Mouse (Mus musculus): ENCODE measurements around the gene Arsb. TPM values are rescaled to one million over a fixed set of nuclear protein-coding genes. Genes with fewer than 3 reads are reported as not detected.

The Arsb gene
- polyA plus RNA-seq, 1 experiment from 2014 or later: 8.1 TPM

DNA sequence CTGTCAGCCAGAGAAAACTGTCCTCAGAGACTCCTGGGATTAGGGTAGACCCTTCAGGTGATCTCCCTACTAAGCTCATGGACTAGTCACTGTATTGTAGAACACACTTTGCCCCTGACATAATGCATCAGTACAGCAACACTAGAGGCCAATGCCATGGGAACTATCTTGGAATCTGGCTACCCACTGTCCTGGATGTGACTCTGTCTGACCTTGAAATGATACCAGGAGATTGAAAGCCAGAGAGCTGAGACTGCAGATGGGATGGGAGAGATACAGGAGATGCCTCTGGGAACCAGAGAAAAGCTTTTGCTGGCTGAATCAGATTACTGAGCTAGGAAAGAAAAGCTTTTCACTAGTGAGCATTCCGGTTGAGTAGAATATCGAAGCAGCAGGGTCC lies 130.7 kb downstream of the Arsb start:
- H3K4me3 ChIP-seq: no peak overlapping the region
- H3K36me3 ChIP-seq: no peaks in the 10 kb centered on the region
- H3K27me3 ChIP-seq: no peaks in the 10 kb centered on the region
- no peaks in the 10 kb centered on the region for H3K4me1 ChIP-seq
- no peak overlapping the region for H3K27ac ChIP-seq (replicated peaks)
- no peak overlapping the region for H3K9ac ChIP-seq (replicated peaks)
- no peak overlapping the region for H3K4me2 ChIP-seq (replicated peaks)
- 87% methylated on average over 2 of the region's 2 CpGs for WGBS
- ATAC-seq (replicated peaks): no peak
- no peaks in the 10 kb centered on the region for H3K9me3 ChIP-seq

DNA sequence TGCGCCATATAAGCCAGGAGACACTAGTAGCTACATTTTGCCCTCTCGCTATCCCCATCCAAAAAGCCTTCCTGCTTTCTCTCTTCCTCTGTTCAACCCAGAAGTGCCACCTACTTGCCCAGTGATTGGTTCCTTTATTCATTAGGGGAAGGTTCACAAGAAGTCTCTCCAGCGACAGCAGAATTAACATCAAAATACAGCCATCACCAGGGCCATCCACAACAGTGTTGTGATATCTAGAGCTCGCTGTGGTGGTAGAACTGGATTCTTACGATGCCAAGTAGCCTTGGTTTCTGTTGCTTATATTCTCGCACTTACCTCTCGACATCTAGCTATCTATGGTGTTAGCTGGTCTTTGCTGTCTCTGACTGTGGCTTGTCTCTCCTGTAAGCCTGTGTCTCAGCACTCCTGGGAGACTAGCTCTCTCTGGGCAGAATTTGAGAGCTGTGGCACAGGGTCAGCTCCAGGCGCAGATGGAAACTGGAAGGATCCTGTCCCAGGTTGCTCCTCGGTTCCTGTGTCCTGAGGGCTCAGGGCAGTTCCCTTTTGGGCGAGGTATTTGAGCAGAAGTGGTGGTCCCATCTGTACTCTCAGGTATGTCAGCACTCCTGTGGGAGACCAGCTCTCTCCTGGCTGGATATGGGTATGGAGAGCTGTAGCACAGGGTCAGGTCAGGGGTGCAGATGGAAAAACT lies 135.3 kb downstream of the Arsb start:
- Histone ChIP-seq H3K4me2 (replicated peaks) (no peak overlapping the region), H3K36me3 (no peaks in the 10 kb centered on the region), H3K27ac (replicated peaks) (no peak overlapping the region), H3K27me3 (no peaks in the 10 kb centered on the region), H3K4me1 (no peaks in the 10 kb centered on the region), H3K9me3 (no peaks in the 10 kb centered on the region), H3K4me3 (no peak overlapping the region), H3K9ac (replicated peaks) (no peak overlapping the region)
- no peak for ATAC-seq (replicated peaks)
- 87% methylated on average over 10 of the region's 10 CpGs for WGBS

DNA sequence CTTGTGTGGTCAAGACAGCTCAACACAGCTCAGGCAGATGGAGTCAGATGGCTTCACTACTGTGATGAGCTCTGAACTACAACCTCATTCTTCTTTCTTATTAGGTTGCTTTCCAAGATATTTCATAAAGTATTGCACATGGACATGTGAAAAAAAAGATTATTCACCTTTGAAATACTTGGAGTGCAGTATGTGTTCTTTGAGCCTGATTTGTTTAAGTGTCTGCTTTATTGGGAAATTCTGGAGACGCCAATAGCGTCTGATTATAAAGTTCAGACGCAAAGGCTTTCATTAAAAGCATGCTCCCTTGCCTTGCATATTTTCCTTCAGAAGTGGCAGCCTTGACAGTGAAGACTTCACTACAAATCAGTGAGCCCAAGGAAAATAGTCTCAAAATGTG lies 136.5 kb downstream of the Arsb start:
- no peak for ATAC-seq (replicated peaks)
- no peak overlapping the region for H3K4me3 ChIP-seq
- no peak overlapping the region for H3K27ac ChIP-seq (replicated peaks)
- no peak overlapping the region for H3K4me2 ChIP-seq (replicated peaks)
- H3K36me3 ChIP-seq: no peaks in the 10 kb centered on the region
- no peaks in the 10 kb centered on the region for H3K9me3 ChIP-seq
- 93% methylated on average over 3 of the region's 3 CpGs for WGBS
- H3K4me1 ChIP-seq: no peaks in the 10 kb centered on the region
- no peak overlapping the region for H3K9ac ChIP-seq (replicated peaks)
- no peaks in the 10 kb centered on the region for H3K27me3 ChIP-seq

DNA sequence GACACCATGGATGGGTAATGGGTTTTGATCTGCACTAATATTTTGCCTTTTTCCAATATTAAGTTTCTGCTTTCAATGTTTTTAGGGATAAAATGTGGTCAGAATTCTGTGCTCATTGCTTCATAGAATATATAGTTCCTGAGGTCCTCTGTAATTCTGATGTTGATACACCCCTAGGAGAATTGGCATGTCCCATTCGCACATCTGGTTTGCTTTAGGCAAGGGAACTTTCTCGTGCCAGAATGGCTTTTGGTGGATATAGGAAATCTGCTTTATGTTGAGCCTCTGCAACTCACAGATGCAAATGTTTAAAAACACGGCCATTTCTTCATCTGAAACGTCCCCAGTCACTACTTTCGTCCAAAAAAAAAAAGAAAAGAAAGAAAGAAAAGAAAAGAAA lies 138.4 kb downstream of the Arsb start:
- no peak overlapping the region for H3K9ac ChIP-seq (replicated peaks)
- no peaks in the 10 kb centered on the region for H3K4me1 ChIP-seq
- no peak overlapping the region for H3K4me3 ChIP-seq
- H3K4me2 ChIP-seq (replicated peaks): no peak overlapping the region
- H3K36me3 ChIP-seq: no peaks in the 10 kb centered on the region
- no peak overlapping the region for H3K27ac ChIP-seq (replicated peaks)
- H3K27me3 ChIP-seq: no peaks in the 10 kb centered on the region
- no peaks in the 10 kb centered on the region for H3K9me3 ChIP-seq
- 82% methylated on average over 5 of the region's 5 CpGs for WGBS
- no peak for ATAC-seq (replicated peaks)

DNA sequence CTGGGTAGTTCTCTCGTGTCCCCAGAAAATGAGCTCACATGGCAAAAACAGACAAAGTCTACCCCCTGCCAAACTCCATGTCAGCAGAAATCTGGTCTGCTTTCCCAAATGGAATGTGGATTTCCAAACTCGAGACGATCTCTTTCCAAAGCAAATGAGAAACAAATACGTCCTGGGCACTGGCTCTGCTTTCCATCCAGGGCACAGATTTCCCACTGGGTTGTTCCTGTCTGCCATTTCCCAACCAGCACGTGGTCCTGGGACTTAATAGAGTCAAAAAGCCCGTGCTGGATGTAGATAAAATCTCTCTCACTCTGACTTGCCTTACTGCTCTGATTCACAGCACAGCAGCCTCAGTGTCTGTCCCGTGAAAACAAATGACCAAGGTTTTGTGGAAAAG lies 139.6 kb downstream of the Arsb start:
- no peaks in the 10 kb centered on the region for H3K4me1 ChIP-seq
- ATAC-seq (replicated peaks): no peak
- no peak overlapping the region for H3K4me3 ChIP-seq
- no peak overlapping the region for H3K4me2 ChIP-seq (replicated peaks)
- H3K27me3 ChIP-seq: no peaks in the 10 kb centered on the region
- no peak overlapping the region for H3K27ac ChIP-seq (replicated peaks)
- no peaks in the 10 kb centered on the region for H3K9me3 ChIP-seq
- H3K9ac ChIP-seq (replicated peaks): no peak overlapping the region
- WGBS: 60% methylated on average over 7 of the region's 7 CpGs
- no peaks in the 10 kb centered on the region for H3K36me3 ChIP-seq

DNA sequence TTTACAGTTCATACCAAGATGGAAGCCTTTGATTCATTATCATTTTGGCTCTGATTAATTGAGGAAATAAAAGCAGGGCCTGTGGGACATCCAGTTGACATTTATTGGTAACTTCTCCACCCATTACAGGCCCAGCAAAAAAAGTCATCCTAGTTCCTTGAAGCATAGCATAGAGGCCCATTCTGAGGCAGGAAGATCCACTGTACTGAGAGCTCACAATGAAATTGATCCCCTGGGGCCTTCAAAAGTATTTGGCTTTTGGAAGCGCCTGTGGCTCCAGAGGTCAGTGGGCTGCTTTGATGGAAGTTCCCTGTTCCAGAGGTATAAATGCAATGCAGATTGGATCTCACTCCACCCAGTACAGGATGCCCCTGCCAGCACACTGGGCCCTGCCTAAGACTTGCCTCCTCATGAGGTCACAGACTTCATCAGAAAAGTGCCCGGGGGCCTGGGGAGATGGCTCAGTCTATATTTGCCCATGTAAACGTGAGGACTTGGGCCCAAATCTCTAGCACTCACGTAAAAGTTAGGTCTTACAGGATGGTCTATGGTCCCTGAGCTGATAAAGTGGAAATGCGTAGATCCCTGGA lies 141.0 kb downstream of the Arsb start:
- Histone ChIP-seq H3K9ac (replicated peaks) (no peak overlapping the region), H3K4me3 (no peak overlapping the region), H3K4me2 (replicated peaks) (no peak overlapping the region), H3K4me1 (no peaks in the 10 kb centered on the region), H3K36me3 (no peaks in the 10 kb centered on the region), H3K27ac (replicated peaks) (no peak overlapping the region), H3K9me3 (no peaks in the 10 kb centered on the region), H3K27me3 (no peaks in the 10 kb centered on the region)
- no peak for ATAC-seq (replicated peaks)
- 85% methylated on average over 5 of the region's 5 CpGs for WGBS

DNA sequence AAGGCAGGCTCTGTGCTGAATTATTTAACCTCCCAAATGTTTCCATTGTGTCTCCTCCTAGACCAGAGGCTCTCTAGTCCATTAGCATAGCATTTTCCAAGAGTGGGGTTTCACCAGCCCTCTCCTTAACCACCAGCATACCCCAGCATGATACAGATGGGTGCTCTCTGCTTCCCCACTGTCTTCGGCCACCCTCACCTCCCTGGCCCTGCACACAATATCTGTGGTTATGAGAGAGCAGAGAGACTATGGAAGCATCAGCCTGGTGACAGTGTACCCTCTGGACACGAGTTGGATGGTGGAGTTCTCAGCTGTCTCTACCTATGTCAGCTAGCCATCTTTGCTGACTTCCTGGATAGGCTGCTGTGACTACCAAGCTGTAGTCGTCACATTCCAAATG lies 142.8 kb downstream of the Arsb start:
- H3K27ac ChIP-seq (replicated peaks): no peak overlapping the region
- H3K9ac ChIP-seq (replicated peaks): no peak overlapping the region
- no peak overlapping the region for H3K4me2 ChIP-seq (replicated peaks)
- H3K9me3 ChIP-seq: no peaks in the 10 kb centered on the region
- H3K4me1 ChIP-seq: no peaks in the 10 kb centered on the region
- ATAC-seq (replicated peaks): no peak
- H3K27me3 ChIP-seq: no peaks in the 10 kb centered on the region
- no peaks in the 10 kb centered on the region for H3K36me3 ChIP-seq
- 94% methylated on average over 3 of the region's 3 CpGs for WGBS
- no peak overlapping the region for H3K4me3 ChIP-seq

DNA sequence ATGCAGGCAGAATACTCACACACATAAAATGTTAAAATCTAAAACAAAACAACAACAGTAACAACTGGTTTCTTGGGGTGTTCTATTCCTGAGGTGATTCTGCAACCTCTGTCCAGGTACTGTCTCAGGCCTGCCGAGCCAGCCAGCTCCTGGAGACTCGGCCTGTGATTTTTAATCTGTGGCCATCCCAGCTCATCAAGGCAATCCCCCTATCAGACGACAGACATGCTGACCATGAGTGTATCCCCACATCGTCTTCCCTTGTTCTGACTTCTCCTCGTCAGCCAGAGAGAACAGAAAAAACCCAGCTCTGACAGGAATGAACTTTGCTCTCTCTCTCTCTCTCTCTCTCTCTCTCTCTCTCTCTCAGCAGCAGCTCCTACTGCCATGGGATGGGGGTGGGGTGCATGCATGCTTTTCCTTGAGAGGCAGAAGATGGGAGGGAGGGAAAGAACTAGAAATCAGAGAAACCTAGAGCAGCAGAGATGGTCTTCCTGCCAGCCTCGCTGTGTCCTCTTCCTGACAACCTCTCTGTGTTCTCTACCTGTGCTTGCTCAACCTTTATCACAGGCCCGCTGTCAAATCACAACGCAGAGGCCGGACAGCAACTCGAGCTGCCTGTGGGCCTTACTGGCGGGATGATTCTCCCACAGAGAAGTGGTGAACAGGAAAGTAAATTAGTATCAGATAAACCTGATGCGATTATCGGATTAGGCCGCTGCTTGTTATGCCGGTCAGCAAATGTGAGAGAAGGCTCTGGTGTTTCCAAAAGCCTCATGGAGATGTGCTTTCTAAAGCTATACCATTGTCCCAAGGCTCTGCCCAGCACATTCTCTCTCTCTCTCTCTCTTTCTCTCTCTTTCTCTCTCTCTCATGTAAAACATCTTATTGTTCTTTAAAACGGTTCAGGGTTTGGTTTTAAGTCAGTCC lies 144.5 kb downstream of the Arsb start:
- ATAC-seq (replicated peaks): no peak
- WGBS: 52% methylated on average over 16 of the region's 16 CpGs
- no peak overlapping the region for H3K9ac ChIP-seq (replicated peaks)
- H3K4me1 ChIP-seq: no peaks in the 10 kb centered on the region
- H3K4me3 ChIP-seq: no peak overlapping the region
- H3K27me3 ChIP-seq: no peaks in the 10 kb centered on the region
- H3K9me3 ChIP-seq: no peaks in the 10 kb centered on the region
- no peak overlapping the region for H3K4me2 ChIP-seq (replicated peaks)
- H3K36me3 ChIP-seq: no peaks in the 10 kb centered on the region
- H3K27ac ChIP-seq (replicated peaks): no peak overlapping the region

DNA sequence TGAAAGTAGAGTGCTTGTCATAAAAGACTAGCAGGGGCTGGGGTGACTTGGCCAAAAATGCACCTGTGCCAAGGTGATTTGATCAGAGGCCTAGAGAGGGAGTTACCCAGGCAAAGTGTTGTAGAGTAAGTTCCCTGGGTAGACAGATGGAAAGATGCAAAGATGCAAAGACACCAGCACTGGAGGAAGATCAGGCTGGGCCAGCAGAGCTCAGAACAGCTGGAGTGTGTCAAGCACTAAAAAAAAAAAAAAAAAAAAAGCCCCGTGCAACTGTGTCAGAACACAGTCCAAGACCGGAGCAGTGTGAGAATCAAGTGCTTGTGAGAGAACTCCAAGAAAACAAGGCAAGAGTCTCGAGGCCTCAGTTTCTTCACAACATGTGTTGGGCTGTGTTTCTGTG lies 148.1 kb downstream of the Arsb start:
- no peaks in the 10 kb centered on the region for H3K9me3 ChIP-seq

DNA sequence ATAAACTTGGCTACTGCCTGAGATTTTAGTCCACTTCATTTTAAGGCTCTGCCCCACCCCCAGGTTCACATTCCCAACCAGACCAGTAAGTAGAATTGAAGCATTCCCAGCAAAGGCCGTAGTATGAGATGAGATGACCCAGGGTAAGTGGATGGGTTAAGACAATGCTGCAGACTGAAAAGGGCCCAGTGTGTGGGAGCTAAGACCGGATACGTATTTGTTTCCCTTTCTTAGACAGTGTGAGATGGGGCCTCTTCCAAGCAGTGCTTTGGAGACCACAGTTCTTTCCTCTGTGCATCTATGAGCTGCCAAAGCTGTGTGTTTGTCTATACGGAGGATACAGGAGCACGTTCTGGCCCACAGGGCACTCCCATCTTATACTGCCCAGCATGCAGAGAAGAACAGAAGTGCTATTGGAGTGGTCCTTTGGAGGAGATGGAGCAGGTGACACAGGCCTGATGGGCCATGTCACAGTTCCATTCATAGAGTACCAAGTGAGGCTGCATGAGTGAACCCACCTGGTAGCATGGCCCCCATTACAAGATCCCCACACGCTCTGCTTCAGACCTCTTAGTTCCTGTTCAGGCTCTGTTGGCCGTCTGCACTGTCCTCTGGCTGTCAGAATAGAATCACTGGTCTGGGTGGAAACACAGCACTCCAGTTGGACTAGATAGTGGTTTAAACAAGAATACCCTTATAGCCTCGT lies 148.8 kb downstream of the Arsb start:
- H3K36me3 ChIP-seq: no peaks in the 10 kb centered on the region
- H3K27ac ChIP-seq (replicated peaks): no peak overlapping the region
- H3K4me2 ChIP-seq (replicated peaks): no peak overlapping the region
- no peaks in the 10 kb centered on the region for H3K4me1 ChIP-seq
- H3K27me3 ChIP-seq: no peaks in the 10 kb centered on the region
- no peaks in the 10 kb centered on the region for H3K9me3 ChIP-seq
- H3K4me3 ChIP-seq: no peak overlapping the region
- H3K9ac ChIP-seq (replicated peaks): no peak overlapping the region
- WGBS: 73% methylated on average over 8 of the region's 8 CpGs
- no peak for ATAC-seq (replicated peaks)

More for the DNA sequence above, 148.1 kb downstream of the Arsb start:
- ATAC-seq (replicated peaks): no peak
- no peak overlapping the region for H3K9ac ChIP-seq (replicated peaks)
- no peak overlapping the region for H3K4me2 ChIP-seq (replicated peaks)
- WGBS: 80% methylated on average over 3 of the region's 3 CpGs
- no peaks in the 10 kb centered on the region for H3K36me3 ChIP-seq
- no peaks in the 10 kb centered on the region for H3K4me1 ChIP-seq
- no peak overlapping the region for H3K4me3 ChIP-seq
- no peak overlapping the region for H3K27ac ChIP-seq (replicated peaks)
- no peaks in the 10 kb centered on the region for H3K27me3 ChIP-seq

DNA sequence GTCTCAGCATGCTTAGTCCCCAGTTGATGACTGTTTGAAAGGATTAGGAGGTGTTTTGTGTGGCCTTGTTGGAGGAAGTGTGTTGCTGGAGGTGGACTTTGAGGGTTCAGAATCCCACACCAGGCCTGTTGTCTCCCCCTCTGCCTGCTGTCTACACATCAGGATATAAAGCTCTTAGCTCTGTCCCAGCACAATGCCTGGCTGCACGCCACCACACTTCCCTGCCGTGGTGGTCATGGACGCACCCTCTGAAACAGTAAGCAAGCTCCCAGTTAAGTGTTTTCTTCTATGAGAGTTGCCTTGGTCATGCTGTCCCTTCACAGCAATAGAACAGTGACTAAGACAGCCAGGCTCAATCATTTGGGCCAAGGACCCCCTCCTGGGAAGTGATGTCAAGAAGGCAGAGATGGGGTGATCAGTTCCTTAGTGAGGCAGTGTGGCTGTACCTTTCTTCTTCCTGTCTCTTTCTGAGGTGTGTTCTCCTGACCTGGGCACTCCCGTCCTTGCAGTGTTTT lies 149.4 kb downstream of the Arsb start:
- H3K27me3 ChIP-seq: no peaks in the 10 kb centered on the region
- no peak overlapping the region for H3K27ac ChIP-seq (replicated peaks)
- H3K4me3 ChIP-seq: no peak overlapping the region
- H3K9me3 ChIP-seq: no peaks in the 10 kb centered on the region
- WGBS: 77% methylated on average over 4 of the region's 4 CpGs
- H3K36me3 ChIP-seq: no peaks in the 10 kb centered on the region
- H3K9ac ChIP-seq (replicated peaks): no peak overlapping the region
- no peaks in the 10 kb centered on the region for H3K4me1 ChIP-seq
- no peak for ATAC-seq (replicated peaks)
- H3K4me2 ChIP-seq (replicated peaks): no peak overlapping the region
